Mouse (Mus musculus): ENCODE results near the gene Tnnc2.
"Not testable (repeated sequence)": the region's sequence is repeated elsewhere in the genome, so short reads cannot be mapped to it uniquely, and the experiment has no call there.

Tnnc2 gene

DNA sequence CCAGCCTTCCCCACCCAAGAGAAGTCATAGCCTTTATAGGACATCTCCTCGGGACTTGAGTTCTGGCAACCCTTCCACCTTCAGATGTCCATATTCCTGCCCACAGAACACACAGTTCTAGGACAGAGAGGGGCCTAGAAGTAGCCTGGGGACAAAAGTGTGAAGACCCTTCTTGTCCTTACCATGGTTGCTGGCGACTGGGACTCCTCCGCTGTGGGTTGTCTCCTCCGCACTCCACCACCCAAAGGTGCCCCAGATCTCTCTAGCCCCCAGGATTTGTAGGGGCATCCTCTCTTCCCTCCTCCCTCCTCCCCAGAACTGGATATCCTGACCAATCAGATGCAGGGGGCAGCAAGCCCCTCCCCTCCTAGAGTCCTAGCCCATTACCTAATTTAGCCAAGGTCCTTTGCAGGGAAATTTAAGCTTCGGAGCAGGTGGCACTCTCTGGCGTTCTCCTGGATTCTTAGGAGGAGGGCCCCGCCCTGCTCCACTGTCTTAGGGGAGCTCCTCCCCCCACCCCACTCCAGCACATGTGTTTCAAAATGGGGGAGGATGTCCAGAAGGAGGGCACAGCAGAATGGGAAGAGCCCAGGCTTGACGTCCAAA, at the start of gene Tnnc2:
Tnnc2 (minus strand) TSS at position 487 of the 606 bp plus-strand sequence.
- no peak for DNase-seq

DNA sequence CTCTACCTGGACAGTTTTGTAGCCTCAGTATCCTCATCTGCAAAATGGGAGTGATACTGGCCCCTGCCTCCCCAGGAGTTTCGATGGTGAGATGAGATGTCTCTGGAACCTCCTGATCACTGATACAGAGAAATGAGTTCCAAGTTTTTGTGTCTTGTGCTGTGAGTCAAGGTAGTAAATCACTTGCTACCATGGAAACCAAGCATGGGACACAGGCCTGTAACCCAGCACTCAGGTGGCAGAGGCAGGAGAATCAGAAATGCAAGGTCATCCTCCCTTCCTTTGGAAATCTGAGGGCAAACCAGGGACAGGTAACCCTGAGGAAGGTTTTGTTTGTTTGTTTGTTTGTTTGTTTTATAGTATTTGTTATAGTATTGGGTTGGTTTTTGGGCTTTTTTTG, 49.3 kb upstream of the Tnnc2 start:
- no peak for DNase-seq

DNA sequence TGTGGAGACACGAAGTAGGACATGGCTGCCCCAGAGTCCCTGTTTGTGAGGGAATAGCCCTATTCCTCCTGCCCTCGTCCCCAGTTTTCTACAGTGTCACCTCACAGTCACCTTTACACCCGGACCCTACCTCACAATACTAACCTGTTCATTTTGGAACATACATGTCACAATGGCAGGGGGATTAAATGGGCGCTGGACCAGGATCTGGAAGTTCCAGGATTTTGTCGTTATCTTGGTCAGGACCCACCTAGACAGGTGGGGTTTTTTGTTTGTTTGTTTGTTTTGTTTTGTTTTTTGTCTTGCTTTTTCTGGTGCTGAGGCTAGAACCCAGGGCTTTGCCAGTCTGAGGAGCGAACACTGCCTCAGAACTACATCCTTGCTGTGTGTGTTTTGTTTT, 48.7 kb upstream of the Tnnc2 start, which contains the start of gene Spata25:
Spata25 (minus strand) TSS at position 101 of the 400 bp plus-strand sequence.
- no peak for DNase-seq

DNA sequence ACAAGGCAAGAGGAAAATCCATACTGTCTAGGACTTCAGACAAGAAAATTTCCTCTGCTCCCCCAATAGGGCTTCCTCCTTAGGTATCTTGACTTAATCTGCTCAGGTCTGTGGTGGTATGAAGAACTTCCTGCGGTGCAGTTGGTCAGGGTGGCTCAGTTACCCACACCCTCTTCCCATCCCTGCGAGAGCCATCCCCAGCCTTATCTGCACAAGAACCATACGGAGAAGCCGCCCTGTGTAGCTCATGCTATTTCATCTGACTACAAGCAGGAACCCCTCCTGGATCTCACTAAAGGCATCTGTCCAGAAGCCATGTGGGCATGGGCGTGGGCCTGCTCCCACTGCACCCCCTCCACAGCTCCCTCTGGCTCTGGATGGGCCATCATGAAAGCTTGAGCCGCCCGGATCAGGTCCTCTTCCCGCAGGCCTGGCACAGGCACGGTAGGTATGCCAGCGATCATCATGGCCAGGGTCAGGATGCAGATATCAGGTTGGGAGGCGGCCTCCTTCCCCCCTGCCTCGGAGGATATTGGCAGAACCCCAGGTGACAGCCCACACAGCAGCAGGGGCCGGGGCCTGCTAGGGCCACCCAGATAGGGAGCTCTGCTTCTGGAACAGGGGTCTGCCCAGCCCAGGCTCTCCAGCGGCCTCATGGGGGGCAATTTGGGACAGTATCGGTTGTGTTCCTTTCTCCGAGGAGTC, 47.5 kb upstream of the Tnnc2 start:
- no peak for DNase-seq

DNA sequence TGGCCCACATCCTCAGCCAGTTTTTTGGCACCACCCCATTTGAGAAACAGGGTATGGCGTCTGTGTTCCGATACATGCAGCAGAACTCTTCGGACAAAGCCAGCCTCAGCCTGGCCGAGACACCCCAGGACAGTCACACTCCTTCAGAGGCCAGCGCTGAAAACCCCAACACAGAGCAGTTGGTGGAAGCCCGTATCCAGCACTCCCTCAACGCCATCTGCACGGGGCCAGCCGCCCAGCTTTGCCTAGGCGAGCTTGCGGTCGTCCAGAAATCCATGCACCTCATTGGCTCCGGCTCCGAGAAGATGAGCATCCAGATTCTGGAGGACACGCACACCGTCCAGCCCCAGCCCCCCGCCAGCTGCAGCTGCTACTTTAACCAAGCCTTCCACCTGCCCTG, 45.8 kb upstream of the Tnnc2 start:
- DNase-seq, result no peak

DNA sequence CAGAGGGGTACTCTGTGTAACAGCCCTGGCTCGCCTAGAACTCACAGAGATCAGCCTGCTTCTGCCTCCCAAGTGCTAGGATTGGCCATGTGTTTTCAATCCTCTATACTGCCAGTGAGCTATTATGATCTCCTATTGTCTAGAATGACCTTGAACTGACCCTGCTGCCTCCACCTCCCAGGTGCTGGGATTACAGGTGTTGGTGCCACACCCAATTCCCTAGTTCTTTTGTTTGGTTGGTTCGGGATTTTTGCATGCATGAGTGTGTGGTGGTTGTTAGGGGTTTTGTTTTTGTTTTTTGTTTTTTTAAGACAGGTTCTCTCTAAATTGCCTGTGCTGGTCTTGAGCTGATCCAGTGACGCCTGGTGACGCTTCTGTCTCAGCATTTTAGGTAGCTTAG, 44.2 kb upstream of the Tnnc2 start:
- DNase-seq, result no peak

DNA sequence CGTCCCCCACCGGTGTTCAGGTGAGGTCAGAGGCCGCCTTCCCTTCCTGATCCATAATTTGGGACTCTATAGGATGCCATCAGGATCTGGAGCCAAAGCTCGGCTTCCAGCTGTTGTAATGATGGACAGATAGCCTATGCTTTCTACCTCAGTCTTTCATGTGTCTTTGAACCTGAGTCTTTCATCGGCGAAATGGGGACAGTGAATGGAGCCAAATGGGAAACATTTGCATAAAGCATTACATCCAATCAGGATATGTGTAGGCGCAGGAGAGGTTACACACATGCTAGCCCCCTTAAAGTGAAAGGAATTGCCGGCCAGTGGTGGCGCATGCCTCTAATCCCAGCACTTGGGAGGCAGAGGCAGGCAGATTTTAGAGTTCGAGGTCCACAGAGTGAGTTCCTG, 43.4 kb upstream of the Tnnc2 start:
- no peak for DNase-seq

DNA sequence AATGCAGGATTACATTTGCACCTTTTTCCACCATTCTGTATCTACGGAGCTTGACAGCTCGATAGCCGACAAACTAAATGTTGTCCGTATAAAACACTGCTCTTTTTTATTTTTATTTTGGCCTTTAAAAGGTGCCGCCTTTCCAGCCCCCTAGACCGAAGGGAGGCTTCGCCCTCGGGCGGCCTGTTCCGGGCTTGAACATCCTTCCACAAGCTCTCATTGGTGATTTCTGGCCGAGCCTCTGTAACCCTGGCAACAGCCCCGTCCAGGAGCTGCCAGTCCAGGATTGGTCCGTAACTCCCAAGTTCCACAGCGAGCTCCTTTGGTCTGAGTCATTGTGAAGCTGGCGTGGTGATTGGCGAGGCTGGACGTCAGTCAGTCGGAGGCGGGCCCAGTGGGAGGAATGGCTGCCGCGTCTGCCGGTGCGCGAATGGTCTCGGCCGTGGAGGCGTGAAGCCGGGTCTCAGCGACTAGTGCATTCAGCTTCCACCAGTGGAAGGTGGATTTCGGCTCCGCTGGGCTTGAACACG, 42.9 kb upstream of the Tnnc2 start, which contains the start of gene Zswim1:
Zswim1 (plus strand) TSS at position 51 of the 530 bp plus-strand sequence.
- peak; percentile 100 for DNase-seq

DNA sequence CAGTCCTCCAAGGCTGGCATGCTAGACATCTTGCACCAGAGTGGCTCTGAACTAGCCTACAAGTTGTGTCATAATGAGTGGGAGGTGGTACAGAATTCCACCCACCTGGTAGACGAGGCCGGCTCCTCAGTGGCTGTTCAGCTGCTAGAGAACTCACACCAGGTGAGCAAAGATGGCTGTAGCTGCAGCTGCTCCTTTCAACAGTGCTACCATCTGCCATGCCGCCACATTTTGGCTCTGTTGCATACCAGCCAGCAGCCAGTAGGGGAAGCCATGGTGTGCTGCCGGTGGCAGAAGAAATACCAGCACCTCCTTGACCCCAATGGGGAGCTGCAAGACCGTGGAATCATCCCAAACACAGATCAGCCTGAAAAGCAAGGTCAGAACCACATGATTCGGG, 41.3 kb upstream of the Tnnc2 start:
- DNase-seq, result no peak

DNA sequence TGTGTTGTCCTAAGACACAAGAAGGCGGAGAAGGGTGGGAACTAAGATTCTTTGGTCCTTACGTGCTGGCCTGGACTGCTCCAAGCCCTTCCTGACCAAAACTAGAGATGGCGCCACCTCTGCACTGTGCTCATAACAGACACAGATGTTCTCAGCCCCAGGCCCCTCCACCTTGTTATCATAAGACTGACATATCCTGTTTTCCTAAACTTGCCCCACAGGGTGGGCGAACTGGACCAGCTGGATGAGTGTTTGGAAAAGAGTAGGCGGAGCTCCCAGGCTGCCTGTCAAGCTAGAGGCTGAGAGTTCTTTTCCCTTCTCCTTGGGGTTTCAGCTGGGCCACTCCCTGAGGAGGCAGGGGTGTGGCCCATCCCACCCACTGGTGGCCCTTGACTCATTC, 37.9 kb upstream of the Tnnc2 start:
- DNase-seq, result no peak

DNA sequence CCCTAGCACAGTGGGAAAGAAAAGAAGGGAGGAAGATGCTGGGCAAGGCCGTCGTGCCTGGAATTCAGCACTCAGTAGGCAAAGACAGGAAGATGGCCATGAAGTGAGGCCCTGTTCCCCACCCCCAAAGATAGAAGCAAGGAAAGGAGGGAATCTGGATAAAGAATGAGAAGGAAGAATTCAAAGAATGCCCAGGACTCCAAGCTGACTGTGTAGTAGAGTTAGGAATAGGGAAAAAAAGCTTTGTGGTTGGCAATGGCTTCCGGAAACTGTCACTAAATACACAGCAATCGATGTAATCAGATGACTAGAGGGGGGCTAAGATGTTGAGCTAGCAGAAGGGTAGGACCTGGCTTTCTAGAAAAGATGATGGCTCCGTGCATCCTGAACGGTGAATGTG, 37.4 kb upstream of the Tnnc2 start:
- no peak for DNase-seq

DNA sequence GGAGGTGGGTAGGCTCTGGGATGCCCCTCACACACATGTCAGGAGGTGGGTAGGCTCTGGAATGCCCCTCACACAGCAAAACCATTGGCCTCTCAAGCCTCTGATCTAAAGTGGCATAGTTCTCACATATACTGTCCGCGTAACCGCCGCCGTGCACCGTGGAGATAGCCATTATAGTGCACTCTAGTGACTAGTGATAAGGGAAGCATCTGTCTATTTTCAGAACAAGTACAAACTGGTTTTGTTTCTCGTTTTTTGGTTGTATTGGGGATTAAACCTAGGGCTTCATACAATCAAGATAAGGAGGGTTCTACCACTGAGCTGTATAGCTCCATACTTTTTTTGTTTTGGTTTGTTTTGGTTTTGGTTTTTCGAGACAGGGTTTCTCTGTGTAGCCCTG, 36.1 kb upstream of the Tnnc2 start:
- DNase-seq, result no peak

DNA sequence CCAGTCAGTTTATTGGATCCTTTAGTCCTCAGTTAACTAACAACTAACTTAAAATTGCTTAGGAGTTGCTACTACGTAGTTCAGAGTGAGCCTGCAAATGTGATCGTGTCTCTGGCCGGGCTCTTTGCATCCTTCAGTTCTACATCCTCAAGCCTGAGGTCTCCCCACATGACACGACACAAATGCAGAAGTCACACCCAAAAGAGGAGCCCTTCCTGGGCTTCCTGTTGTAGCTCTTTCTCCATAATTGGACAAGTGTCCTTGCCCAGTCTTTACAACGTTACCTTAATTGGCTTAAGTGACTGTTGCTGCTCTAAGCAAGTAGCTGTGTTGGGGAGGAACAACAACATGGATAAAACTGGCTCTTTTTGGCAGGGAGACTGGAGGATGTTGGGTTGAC, 35.6 kb upstream of the Tnnc2 start:
- no peak for DNase-seq

DNA sequence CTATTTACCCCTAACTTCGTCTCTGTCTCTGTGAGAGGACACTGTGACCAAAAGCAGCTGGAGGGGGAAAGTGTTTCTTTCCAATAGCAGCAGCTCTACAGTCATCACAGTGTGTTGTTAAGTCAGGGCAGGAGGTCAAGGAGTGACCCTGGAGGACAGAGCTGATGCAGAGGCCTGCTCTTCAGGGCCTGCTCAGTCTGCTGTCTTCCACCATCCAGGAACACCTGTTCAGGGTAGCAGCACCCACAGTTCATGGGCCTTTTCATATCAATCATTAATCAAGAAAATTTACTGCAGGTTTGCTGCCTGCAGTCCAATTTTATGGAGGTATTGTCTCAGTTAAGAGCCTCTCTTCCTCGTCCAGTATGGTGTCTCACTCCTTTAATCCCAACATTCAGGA, 33.8 kb upstream of the Tnnc2 start:
- DNase-seq, result no peak

DNA sequence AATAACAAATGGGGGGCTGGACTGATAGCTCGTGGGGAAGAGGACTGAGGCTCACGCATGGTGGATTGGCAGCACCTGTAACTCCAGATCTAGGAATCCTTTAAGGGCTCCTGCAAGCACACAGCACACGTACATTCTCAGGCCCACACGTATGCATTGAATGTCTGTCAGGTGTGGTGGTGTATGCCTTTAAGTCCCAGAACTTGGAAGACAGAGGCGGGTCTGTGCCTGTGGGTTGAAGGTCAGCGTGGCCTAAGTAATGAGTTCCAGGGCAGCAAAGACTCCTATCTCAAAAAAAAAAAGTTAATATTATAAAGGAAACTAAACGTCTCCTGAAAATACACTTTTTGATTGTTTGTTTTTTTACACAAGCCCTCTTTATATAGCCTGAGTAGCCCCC, 26.8 kb upstream of the Tnnc2 start:
- DNase-seq, result no peak

DNA sequence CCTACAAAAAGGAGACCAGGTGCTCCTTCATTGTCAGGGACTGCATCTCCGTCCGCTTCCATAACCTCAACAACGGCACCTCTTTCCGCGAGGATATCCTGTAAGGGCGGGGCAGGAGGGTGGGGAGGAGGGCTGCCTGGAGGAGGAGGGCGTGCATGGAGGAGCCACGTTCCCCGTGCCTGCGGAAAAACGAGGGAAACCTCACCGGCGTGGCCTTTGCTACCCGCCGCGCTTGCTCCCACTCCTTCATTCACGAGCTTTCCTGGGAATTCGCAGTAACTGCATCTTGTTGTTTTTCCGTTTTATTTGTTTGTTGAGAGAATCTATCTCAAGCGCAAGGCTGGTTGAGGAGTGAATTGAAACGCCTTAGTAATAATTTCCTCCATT, 25.6 kb upstream of the Tnnc2 start:
- DNase-seq, result no peak

DNA sequence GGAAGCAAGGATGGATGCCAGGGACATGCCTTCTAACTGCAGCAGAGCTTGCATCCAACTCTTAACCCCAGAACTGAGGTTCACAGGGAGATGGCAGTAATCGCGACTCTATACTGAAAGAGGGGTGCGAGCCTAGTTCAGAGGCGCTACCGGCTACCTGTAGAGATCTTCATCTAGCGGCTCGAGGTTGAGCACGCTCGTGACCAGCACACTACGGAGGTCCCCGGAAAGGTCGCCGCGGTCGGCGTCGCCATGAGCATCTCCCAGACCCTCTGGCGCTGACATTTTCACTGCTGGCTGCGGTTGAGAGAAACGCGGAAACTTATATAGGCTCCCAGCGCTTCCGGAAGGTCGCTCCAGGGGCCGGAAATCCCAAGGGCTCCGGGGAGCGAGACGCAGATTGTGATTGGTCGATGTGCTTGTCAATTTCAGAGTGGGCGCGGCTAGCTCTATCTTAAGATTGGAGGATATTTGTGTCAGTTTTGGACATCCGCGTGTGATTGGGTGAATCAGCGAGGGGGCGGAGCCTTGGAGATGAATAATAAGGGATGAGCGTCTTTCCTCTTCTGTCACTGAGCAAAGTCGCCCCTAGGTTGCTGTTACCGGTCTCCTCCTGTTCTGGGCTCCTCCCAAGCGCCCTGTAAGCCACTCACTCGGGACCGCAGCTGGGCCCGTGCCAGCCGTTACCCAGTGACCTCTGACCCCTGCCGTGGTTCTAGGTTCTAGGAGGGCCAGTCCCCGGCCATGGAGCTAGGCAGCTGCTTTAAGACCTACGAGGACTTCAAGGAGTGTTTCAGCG, 25.0 kb upstream of the Tnnc2 start, which contains the start of the genes Acot8 and Zswim3:
Acot8 (minus strand) TSS at position 350 of the 799 bp plus-strand sequence.
Zswim3 (plus strand) TSS at position 566 of the 799 bp plus-strand sequence.
- peak; percentile 99 for DNase-seq

DNA sequence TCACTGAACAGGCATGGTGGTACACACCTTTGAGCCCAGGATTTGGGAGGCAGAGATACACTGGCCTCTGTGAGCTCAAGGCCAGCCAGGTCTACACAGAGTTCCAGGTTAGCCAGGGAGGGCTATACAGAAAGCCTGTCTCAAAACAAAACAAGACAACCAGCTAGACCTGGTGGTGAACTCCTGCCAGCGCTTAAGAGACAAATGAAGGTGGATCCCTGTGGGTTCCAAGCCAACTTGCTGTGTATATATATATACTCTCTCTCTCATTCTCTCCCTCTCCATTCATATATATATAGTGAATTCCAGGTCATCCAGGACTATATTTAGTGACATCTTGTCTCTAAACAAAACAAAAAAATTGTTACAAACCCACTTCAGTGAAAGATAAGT, 24.1 kb upstream of the Tnnc2 start:
- DNase-seq, result no peak

DNA sequence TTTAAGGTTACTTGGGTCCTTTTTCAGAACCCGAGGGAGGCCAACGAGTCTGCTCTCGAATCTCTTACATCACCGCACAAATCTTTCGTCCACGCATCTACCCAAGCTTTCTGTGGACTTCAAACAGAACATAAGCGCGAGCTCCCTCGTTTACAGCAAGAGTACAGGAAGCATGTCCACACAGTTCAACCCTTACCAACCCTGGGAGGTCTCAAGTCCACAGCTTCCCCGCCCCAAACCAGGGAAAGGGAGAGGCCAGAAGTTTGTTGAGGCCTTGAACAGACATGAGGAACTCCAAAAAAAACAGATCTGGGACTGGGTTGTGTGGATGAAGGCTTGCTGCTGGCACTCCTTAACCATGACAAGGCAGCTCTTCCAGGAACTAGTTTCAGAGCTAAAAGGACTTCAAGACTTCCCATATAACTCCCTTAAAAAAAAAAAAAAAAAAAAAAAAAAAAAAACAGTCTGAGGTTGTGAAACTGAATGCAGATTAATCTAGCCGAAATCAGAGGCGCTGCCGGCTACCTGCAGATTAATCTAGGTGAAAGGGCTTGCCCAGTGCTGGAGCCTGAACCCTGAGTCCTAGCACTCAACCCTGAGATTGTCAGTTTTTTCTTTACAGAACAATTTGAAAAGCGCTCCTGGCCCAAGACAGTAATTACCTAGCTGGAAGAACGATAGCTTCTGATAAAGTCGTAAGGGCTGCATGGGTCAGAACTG, 23.6 kb upstream of the Tnnc2 start:
- no peak for DNase-seq

DNA sequence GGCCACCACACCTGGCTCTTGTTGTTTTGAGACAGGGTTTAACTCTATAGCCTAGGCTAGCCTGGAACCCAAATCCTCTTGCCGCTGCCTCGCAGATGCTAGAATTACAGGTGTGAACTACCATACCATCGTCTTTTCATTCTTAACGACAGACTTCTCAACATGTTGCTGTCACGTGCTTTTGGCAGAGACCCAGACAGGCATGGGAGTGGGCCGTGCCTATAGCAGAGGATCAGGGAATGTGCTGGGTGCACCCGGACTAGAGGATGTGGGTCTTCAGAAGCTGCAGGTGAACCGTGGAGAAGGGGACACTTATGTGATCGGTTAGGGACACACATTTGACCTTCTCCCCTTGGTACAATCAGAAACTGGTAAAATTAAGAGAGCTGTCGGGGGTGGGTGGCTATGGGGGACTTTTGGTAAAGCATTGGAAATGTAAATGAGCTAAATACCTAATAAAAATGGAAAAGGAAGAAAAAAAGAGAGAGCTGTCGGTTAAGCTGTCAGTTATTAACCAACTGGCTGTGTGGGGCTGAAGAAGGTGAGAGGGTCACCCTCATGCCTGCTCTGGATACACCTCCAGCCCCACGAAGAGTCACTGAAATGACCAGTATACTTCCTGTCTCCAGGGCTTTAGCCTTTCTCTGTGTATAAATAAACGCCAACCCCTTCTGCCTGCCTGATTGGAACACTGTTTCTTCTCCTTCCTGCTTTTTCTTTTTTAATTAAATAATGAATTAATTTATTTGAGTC, 20.7 kb upstream of the Tnnc2 start:
- no peak for DNase-seq

DNA sequence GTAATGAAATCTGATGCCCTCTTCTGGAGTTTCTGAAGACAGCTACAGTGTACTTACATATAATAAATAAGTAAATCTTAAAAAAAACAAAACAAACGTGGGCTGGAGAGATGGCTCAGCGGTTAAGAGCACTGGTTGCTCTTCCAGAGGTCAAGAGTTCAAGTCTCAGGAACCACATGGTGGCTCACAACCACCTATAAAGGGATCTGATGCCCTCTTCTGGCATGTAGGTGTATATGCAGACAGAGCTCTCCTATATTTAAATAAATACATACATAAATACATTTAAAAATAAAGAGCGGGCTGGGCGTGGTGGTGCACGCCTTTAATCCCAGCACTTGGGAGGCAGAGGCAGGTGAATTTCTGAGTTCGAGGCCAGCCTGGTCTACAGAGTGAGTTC, 18.8 kb upstream of the Tnnc2 start:
- not testable (repeated sequence) for DNase-seq

DNA sequence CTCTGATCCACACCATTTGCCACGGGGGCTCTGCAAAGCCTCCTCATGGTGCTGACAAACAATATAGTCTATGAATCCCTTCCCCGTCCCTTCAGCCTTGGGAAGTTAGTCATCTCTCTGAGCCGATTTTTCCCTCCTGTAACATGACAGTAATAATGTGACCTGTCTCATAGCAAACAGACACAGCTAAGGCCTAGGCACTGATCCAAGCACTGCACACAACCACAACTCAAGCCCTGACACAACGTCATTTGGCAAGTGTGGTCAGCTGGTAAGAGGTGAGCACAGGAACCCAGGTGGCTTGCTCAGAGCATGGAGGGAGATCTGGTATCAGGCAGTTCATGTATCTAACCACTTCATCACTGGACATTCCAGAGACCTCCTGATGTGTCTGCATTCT, 16.1 kb upstream of the Tnnc2 start:
- DNase-seq, result no peak
